ENCODE assay signal across 24 mouse cellular contexts in the genomic region with DNA sequence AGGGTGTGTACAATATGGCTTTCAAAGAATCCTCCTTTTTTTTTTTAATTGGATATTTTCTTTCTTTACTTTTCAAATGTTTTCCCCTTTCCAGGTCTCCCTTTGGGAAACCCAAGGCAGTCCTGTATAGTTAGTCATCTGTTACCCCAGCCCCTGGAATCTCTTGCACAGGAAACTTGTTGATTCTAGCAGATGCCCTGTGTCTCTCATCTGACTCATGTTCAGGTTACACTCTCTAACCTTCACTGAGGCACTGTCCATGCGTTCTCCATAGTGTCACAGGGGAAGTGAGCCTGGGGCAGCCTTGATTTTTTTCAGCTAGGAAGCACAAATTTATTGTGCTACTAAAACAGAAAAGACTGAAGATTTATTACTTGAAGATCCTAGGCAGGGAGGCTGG.
"Had no signal": no experiment of that assay in that cellular context is flagged by ENCODE, and none has a peak within 500 bp of the region (broad histone marks: within the 10 kb centered on the region; RNA-seq: fewer than 3 reads in every experiment).

No protein-coding gene starts in this region.

- DNase-seq: left cerebral cortex, postnatal 4 days; liver; liver, embryonic 13.5 days; liver, postnatal 0 days; lung, adult 18-20 months; lung, adult 2 months; lung, embryonic 14.5 days; lung, postnatal 10 days; lung, postnatal 14 days; lung, postnatal 36 days; lung, postnatal 4 days; midbrain, embryonic 14.5 days had no signal

- H3K27me3 ChIP-seq: limb, embryonic 12.5 days; limb, embryonic 13.5 days; limb, embryonic 15.5 days; liver, embryonic 12.5 days; liver, embryonic 13.5 days; liver, embryonic 15.5 days; lung, embryonic 15.5 days; megakaryocyte, embryonic 14.5 days; midbrain, embryonic 12.5 days; midbrain, embryonic 13.5 days; midbrain, embryonic 15.5 days had no signal

- ATAC-seq: liver, embryonic 12.5 days; liver, postnatal 0 days; lung, postnatal 0 days; midbrain, embryonic 13.5 days; midbrain, embryonic 15.5 days; midbrain, embryonic 16.5 days had no signal
